Mouse (Mus musculus) spleen, adult 2 months (tissue): ENCODE results near the gene Map3k1.

Experiments
- CTCF ChIP-seq: fragments of 200-500 bp; IDR thresholded peaks from 2 replicates; pipeline ENCODE4 v1.5.1; 2011; ENCODE audit warnings: mild to moderate bottlenecking, inconsistent platforms; ENCODE audit not compliant: insufficient read depth, insufficient read length, insufficient replicate concordance; ENCODE audit errors: extremely low read depth
- POLR2A ChIP-seq: fragments of 200-500 bp; IDR thresholded peaks from 2 replicates; pipeline ENCODE4 v1.6.1; 2011; ENCODE audit warnings: low read depth, low read length, inconsistent platforms

GRCm38 (mm10) chr13:111770776-111771175 lies 38.0 kb downstream of the Map3k1 start:
- no peak for TF ChIP-seq CTCF
- TF ChIP-seq POLR2A = no peak
